In genomic region chr1:73920701-73921100, GRCm38 (mm10) we compare ENCODE assay signal across 18 mouse cellular contexts.
DNase-seq lines count a peak whose midpoint lies in the region; ATAC-seq and TF ChIP-seq lines count a peak whose summit lies in the region.
"Had no signal": no experiment of that assay in that cellular context is flagged by ENCODE, and none has a peak within 500 bp of the region (broad histone marks: within the 10 kb centered on the region; RNA-seq: fewer than 3 reads in every experiment).

No protein-coding gene starts in this region.

- peak overlapping the region; percentile 86 for H3K27ac ChIP-seq in heart, embryonic 12.5 days (ENCODE audit: poor library complexity, severe bottlenecking)
- H3K27ac ChIP-seq in lung, postnatal 0 days (ENCODE audit: low read length): 0 out of 2 replicates have a peak overlapping the region, but pooled peaks have one; percentile 16
- peak overlapping the region; percentile 78 for H3K27ac ChIP-seq in heart, postnatal 0 days (ENCODE audit: low read depth)
- H3K27ac ChIP-seq: embryonic facial prominence, embryonic 15.5 days; forebrain, embryonic 10.5 days; hindbrain, embryonic 14.5 days; limb, embryonic 13.5 days; liver, embryonic 14.5 days; midbrain, embryonic 12.5 days; neural tube, embryonic 13.5 days had no signal

- H3K36me3 ChIP-seq in heart, embryonic 12.5 days: peaks cover 98% of the 10 kb centered on the region
- peaks cover 95% of the 10 kb centered on the region for H3K36me3 ChIP-seq in lung, postnatal 0 days (ENCODE audit: insufficient read depth, low read length)
- H3K36me3 ChIP-seq in heart, postnatal 0 days (replicated peaks; ENCODE audit: control insufficient read depth, insufficient read depth, low read length): peaks cover 100% of the 10 kb centered on the region

- ATAC-seq in heart, embryonic 12.5 days (ENCODE audit: insufficient number of reproducible peaks, low FRiP score): no peak
- no peak for ATAC-seq in lung, postnatal 0 days
- no peak for ATAC-seq in heart, postnatal 0 days (ENCODE audit: insufficient read depth, low read depth)
- ATAC-seq: activated CD4-positive, CD25-positive, alpha-beta regulatory T cell, adult 4 months; intestine, postnatal 0 days; Patski had no signal

- intact Hi-C loops in heart, postnatal 36 days (cut with DNase I): no loop called here
- intact Hi-C loops in gastrocnemius, postnatal 14 days (cut with DNase I; ENCODE audit: low total_unique reads): loop anchor here (5.0 kb wide), 1 partner anchor 52 kb away; no protein-coding TSS in a partner anchor

- H3K4me2 ChIP-seq in heart, embryonic 12.5 days: no peak overlapping the region
- H3K4me2 ChIP-seq in lung, postnatal 0 days (replicated peaks; ENCODE audit: low read depth, low read length): no peak overlapping the region
- H3K4me2 ChIP-seq in heart, postnatal 0 days (ENCODE audit: low read depth, low read length): no peak overlapping the region
- H3K4me2 ChIP-seq: embryonic facial prominence, embryonic 15.5 days; hindbrain, embryonic 14.5 days; limb, embryonic 13.5 days; midbrain, embryonic 12.5 days; neural tube, embryonic 13.5 days had no signal

- TF ChIP-seq CTCF in lung, postnatal 0 days (IDR thresholded peaks at IDR 0.05): no peak
- TF ChIP-seq CTCF in heart, postnatal 0 days (IDR thresholded peaks at IDR 0.05; ENCODE audit: low read depth): no peak

- peaks cover 80% of the 10 kb centered on the region for H3K4me1 ChIP-seq in heart, embryonic 12.5 days (replicated peaks)
- H3K4me1 ChIP-seq in lung, postnatal 0 days (ENCODE audit: insufficient read depth, low read depth, low read length): peaks cover 11% of the 10 kb centered on the region
- H3K4me1 ChIP-seq in heart, postnatal 0 days (ENCODE audit: control insufficient read depth, insufficient read depth): peaks cover 38% of the 10 kb centered on the region
- H3K4me1 ChIP-seq: midbrain, embryonic 12.5 days; neural tube, embryonic 13.5 days had no signal

- WGBS in heart, embryonic 12.5 days: 89% methylated on average over 8 of the region's 8 CpGs
- WGBS in lung, postnatal 0 days: 93% methylated on average over 8 of the region's 8 CpGs
- WGBS in heart, postnatal 0 days: 88% methylated on average over 8 of the region's 8 CpGs

- no peaks in the 10 kb centered on the region for H3K9me3 ChIP-seq in heart, embryonic 12.5 days (replicated peaks)
- H3K9me3 ChIP-seq in lung, postnatal 0 days (ENCODE audit: low read length): no peaks in the 10 kb centered on the region
- H3K9me3 ChIP-seq in heart, postnatal 0 days (replicated peaks; ENCODE audit: control insufficient read depth, low read length): no peaks in the 10 kb centered on the region
- H3K9me3 ChIP-seq: embryonic facial prominence, embryonic 15.5 days; forebrain, embryonic 10.5 days; limb, embryonic 13.5 days; midbrain, embryonic 12.5 days; neural tube, embryonic 13.5 days had no signal

- no peak overlapping the region for H3K4me3 ChIP-seq in heart, embryonic 12.5 days
- H3K4me3 ChIP-seq in lung, postnatal 0 days (ENCODE audit: low read depth, low read length): no peak overlapping the region
- no peak overlapping the region for H3K4me3 ChIP-seq in heart, postnatal 0 days (ENCODE audit: low read depth, low read length)
- H3K4me3 ChIP-seq: embryonic facial prominence, embryonic 15.5 days; forebrain, embryonic 10.5 days; limb, embryonic 13.5 days; midbrain, embryonic 12.5 days; neural tube, embryonic 13.5 days had no signal

- H3K27me3 ChIP-seq in heart, embryonic 12.5 days (replicated peaks): no peaks in the 10 kb centered on the region
- no peaks in the 10 kb centered on the region for H3K27me3 ChIP-seq in lung, postnatal 0 days (replicated peaks; ENCODE audit: insufficient read depth, low read length)
- no peaks in the 10 kb centered on the region for H3K27me3 ChIP-seq in heart, postnatal 0 days (ENCODE audit: control insufficient read depth, insufficient read depth, low read length)
- H3K27me3 ChIP-seq: embryonic facial prominence, embryonic 15.5 days; limb, embryonic 13.5 days; midbrain, embryonic 12.5 days; neural tube, embryonic 13.5 days; Patski had no signal

- TF ChIP-seq EP300 in lung, postnatal 0 days (IDR thresholded peaks at IDR 0.05): no peak
- TF ChIP-seq EP300 in heart, postnatal 0 days (IDR thresholded peaks at IDR 0.05; ENCODE audit: low read depth): no peak

- no peak for DNase-seq in heart, postnatal 36 days
- DNase-seq in lung, postnatal 0 days (ENCODE audit: low spot score): no peak
- DNase-seq in lung, postnatal 14 days: no peak
- peak; percentile 1 for DNase-seq in gastrocnemius, postnatal 14 days
- DNase-seq in heart, postnatal 0 days (ENCODE audit: low spot score): no peak
- DNase-seq in cerebellum, adult 18-20 months: no peak
- DNase-seq: thymus, postnatal 36 days had no signal

- no peak overlapping the region for H3K9ac ChIP-seq in heart, embryonic 12.5 days
- H3K9ac ChIP-seq in lung, postnatal 0 days (replicated peaks; ENCODE audit: low read depth): no peak overlapping the region
- H3K9ac ChIP-seq in heart, postnatal 0 days (replicated peaks; ENCODE audit: low read depth, low read length): no peak overlapping the region
- H3K9ac ChIP-seq: embryonic facial prominence, embryonic 15.5 days; hindbrain, embryonic 14.5 days; limb, embryonic 13.5 days; liver, embryonic 14.5 days; midbrain, embryonic 12.5 days; neural tube, embryonic 13.5 days had no signal

Comparison
In these comparisons a context has a peak if more than half of its experiments do, and no peak if none do; other contexts are left out.
1. H3K27ac ChIP-seq: peak in every context shown above with its lines; median percentile 86 in heart, embryonic 12.5 days; 78 in heart, postnatal 0 days; 16 in lung, postnatal 0 days.